Mouse (Mus musculus) embryo, embryonic 11 days (tissue): ENCODE measurements around the gene Rpl23a.

Experiments
- DNase-seq: peaks from one replicate; pipeline ENCODE4 v3.0.0-alpha.2; 2015

The Rpl23a gene

GRCm38 (mm10) chr11:78166161-78166560 is 17.2 kb downstream of the Rpl23a start:
- no peak for DNase-seq

- DNase-seq = no peak
These were observed 17.6 kb downstream of the Rpl23a start for GRCm38 (mm10) chr11:78165761-78166109.

GRCm38 (mm10) chr11:78164924-78165760 is 18.2 kb downstream of the Rpl23a start, which contains the start of gene Traf4:
TSS of gene Traf4 (minus strand) at chr11:78165589.
- peak; percentile 96 for DNase-seq

GRCm38 (mm10) chr11:78164604-78164923 is 18.8 kb downstream of the Rpl23a start:
- peak; percentile 53 for DNase-seq

GRCm38 (mm10) chr11:78163681-78164603 is 19.4 kb downstream of the Rpl23a start:
- DNase-seq = peak; percentile 92

GRCm38 (mm10) chr11:78163045-78163444 is 20.3 kb downstream of the Rpl23a start:
- DNase-seq = no peak

- no peak for DNase-seq
These were observed 20.9 kb downstream of the Rpl23a start for GRCm38 (mm10) chr11:78162504-78162903.

- no peak for DNase-seq
These were observed 21.4 kb downstream of the Rpl23a start for GRCm38 (mm10) chr11:78161968-78162367.

GRCm38 (mm10) chr11:78161169-78161568 is 22.2 kb downstream of the Rpl23a start:
- DNase-seq = no peak

- no peak for DNase-seq
These were observed 22.7 kb downstream of the Rpl23a start for GRCm38 (mm10) chr11:78160675-78161074.

- DNase-seq = no peak
These were observed 23.2 kb downstream of the Rpl23a start for GRCm38 (mm10) chr11:78160171-78160570.

GRCm38 (mm10) chr11:78159557-78159956 is 23.8 kb downstream of the Rpl23a start:
- DNase-seq = no peak

- peak; percentile 88 for DNase-seq
These were observed 24.3 kb downstream of the Rpl23a start for GRCm38 (mm10) chr11:78159096-78159495.

GRCm38 (mm10) chr11:78156156-78156699 is 27.2 kb downstream of the Rpl23a start:
- DNase-seq = no peak

- no peak for DNase-seq
These were observed 27.7 kb downstream of the Rpl23a start for GRCm38 (mm10) chr11:78155674-78156073.

- no peak for DNase-seq
These were observed 29.6 kb downstream of the Rpl23a start for GRCm38 (mm10) chr11:78153778-78154177.

GRCm38 (mm10) chr11:78152299-78153231 is 30.8 kb downstream of the Rpl23a start:
- DNase-seq = no peak

GRCm38 (mm10) chr11:78151161-78151560 is 32.2 kb downstream of the Rpl23a start:
- peak; percentile 38 for DNase-seq

- DNase-seq = no peak
These were observed 36.5 kb downstream of the Rpl23a start for GRCm38 (mm10) chr11:78146707-78147543.

GRCm38 (mm10) chr11:78146168-78146567 is 37.2 kb downstream of the Rpl23a start:
- no peak for DNase-seq

GRCm38 (mm10) chr11:78143520-78143919 is 39.9 kb downstream of the Rpl23a start:
- DNase-seq = no peak
